Mouse (Mus musculus): ENCODE data around the gene Serpinb9c. TPM values are rescaled to one million over a fixed set of nuclear protein-coding genes. Genes with fewer than 3 reads are reported as not detected.
"Not testable (repeated sequence)": the region's sequence is repeated elsewhere in the genome, so short reads cannot be mapped to it uniquely, and the experiment has no call there.

Serpinb9c gene
- total RNA-seq (2014; rRNA removed) (not detected in 2 replicates), polyA plus RNA-seq (2015; fragmentation: Nextera tagmentation; extraction: Ambion mirVana) (not detected in 2 replicates)

DNA sequence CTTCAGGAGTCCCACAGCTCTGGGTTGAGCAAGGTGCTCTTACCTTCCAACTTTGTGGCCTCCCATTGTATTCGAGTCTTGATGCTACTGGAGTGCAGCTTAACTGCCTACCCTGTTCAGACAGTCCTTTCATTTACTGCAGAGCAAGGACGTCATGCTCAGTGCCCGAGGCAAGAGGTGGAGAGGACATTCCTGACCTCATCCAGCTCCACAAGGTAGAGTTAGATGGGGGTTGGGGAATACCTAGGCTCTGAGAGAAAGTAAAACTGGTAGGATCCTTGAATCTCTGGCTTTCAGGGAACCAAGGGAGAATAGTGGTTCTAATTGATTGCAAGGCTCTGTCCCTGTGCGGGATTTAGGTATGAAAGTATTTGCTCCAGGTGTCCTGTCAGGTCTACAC is at the start of gene Serpinb9c:
Gene Serpinb9c (minus strand): TSS at position 101 of the 400 bp plus-strand sequence.
- 78% methylated on average over 4 of the region's 4 CpGs for WGBS
- Histone ChIP-seq H3K4me2 (ENCODE audit: low read depth) (no peak within 1 kb of the TSS), H3K9me3 (ENCODE audit: low read length) (no peaks in the 10 kb centered on the region), H3K9ac (no peak within 1 kb of the TSS), H3K4me1 (ENCODE audit: insufficient read depth) (no peaks in the 10 kb centered on the region), H3K27ac (ENCODE audit: low read depth, low read length) (no peak within 1 kb of the TSS), H3K36me3 (ENCODE audit: insufficient read depth) (no peaks in the 10 kb centered on the region), H3K27me3 (ENCODE audit: insufficient read depth, low read length) (no peaks in the 10 kb centered on the region), H3K4me3 (ENCODE audit: low read depth, low read length) (no peak within 1 kb of the TSS)
- no peak for TF ChIP-seq CTCF (IDR thresholded peaks at IDR 0.05; ENCODE audit: low read depth)
- ATAC-seq (no peak), DNase-seq (no peak)

DNA sequence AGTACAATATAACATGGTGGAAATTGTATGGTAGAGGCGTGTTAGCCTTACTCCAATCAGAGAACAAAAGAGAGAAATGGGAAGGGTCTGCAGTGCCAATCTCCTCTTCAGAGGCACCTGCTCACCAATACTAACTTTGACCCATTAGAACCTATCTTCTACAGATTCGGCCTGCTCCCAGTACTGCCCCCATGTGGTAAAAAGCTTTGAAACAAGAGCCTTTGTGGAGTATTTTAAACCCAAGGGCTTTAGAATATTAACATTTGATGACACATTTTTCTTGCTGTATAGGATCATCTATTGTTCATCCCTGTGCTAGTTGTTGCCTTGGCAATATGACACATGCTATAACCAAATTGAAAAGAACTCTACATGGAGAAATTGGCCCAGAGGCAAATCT is 40.2 kb upstream of the Serpinb9c start:
- Histone ChIP-seq H3K36me3 (ENCODE audit: insufficient read depth) (no peaks in the 10 kb centered on the region), H3K27me3 (ENCODE audit: insufficient read depth, low read length) (no peaks in the 10 kb centered on the region), H3K4me1 (ENCODE audit: insufficient read depth) (no peaks in the 10 kb centered on the region), H3K9ac (no peak overlapping the region), H3K9me3 (ENCODE audit: low read length) (no peaks in the 10 kb centered on the region), H3K27ac (ENCODE audit: low read depth, low read length) (no peak overlapping the region), H3K4me3 (ENCODE audit: low read depth, low read length) (no peak overlapping the region), H3K4me2 (ENCODE audit: low read depth) (no peak overlapping the region)
- WGBS: 66% methylated on average over 2 of the region's 2 CpGs
- TF ChIP-seq CTCF (IDR thresholded peaks at IDR 0.05; ENCODE audit: low read depth): no peak
- ATAC-seq (no peak), DNase-seq (no peak)

DNA sequence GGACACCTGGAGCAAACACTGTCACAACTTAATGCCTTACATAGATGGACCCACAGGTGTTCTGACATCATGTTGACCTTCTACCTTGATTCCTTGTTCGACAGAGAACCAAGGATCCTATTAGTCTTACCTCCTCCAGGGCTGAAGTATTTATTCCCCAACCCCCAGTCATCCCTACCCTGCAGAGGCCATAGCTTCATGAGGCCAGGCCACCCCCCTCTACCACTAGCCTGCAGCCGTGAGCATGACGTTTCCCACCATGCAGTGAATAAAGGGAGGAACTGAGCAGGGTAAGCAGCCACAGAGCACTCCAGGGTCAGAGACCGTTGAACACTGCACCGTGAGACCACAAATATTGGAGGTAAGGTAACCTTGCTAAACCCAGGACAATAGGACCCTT is 33.1 kb upstream of the Serpinb9c start, which contains the start of gene Serpinb9d:
Gene Serpinb9d (plus strand): TSS at position 301 of the 400 bp plus-strand sequence.
- no peak within 1 kb of the TSS for H3K27ac ChIP-seq (ENCODE audit: low read depth, low read length)
- no peak for TF ChIP-seq CTCF (IDR thresholded peaks at IDR 0.05; ENCODE audit: low read depth)
- no peak within 1 kb of the TSS for H3K4me2 ChIP-seq (ENCODE audit: low read depth)
- 81% methylated on average over 5 of the region's 5 CpGs for WGBS
- no peak for ATAC-seq
- DNase-seq: no peak
- no peaks in the 10 kb centered on the region for H3K36me3 ChIP-seq (ENCODE audit: insufficient read depth)
- no peaks in the 10 kb centered on the region for H3K9me3 ChIP-seq (ENCODE audit: low read length)
- H3K4me3 ChIP-seq (ENCODE audit: low read depth, low read length): no peak within 1 kb of the TSS
- no peak within 1 kb of the TSS for H3K9ac ChIP-seq
- H3K27me3 ChIP-seq (ENCODE audit: insufficient read depth, low read length): no peaks in the 10 kb centered on the region
- no peaks in the 10 kb centered on the region for H3K4me1 ChIP-seq (ENCODE audit: insufficient read depth)

DNA sequence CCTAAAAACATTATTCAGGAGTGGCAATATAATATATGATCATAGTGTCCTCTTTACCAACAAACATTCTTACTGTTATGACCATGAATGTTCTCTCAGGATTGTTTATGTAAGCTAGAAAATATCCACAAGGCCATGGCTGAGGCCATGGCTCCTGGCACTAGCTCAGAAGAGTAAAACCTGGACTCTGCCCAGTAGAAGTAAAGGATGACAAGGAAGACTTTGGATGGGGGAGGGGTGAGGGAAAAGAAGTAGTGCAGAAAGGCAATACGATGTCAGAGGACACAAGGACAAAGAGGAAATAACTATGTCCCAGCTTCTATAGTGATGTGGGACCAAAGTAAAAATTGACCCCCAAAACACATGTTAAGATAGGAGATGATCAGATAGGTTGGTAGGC is 30.9 kb upstream of the Serpinb9c start:
- H3K27me3 ChIP-seq (ENCODE audit: insufficient read depth, low read length); H3K4me1 ChIP-seq (ENCODE audit: insufficient read depth); H3K9me3 ChIP-seq (ENCODE audit: low read length); ATAC-seq; H3K27ac ChIP-seq (ENCODE audit: low read depth, low read length); DNase-seq; H3K4me3 ChIP-seq (ENCODE audit: low read depth, low read length); H3K4me2 ChIP-seq (ENCODE audit: low read depth); H3K9ac ChIP-seq; H3K36me3 ChIP-seq (ENCODE audit: insufficient read depth): not testable (repeated sequence)
- 81% methylated on average over 1 of the region's 1 CpGs for WGBS

DNA sequence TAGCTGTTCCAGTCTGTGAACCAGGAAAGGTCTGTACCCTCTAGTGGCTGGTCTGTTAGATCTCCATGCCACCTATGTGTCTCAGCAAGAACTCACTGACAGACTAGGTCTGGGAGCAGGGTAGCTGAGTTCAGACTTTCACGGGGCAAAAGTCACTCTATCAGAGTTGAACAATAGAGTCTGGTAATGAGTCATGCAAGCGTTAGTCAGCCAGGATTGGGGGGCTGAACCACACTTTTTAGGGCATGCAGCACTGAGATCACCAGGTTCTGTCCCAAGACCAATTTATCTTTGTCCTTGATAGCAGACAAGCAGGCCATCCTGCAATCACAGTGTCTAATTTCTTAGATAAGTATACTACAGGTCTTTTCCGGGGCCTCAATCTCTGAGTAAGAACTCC is 18.1 kb downstream of the Serpinb9c start:
- no peaks in the 10 kb centered on the region for H3K36me3 ChIP-seq (ENCODE audit: insufficient read depth)
- 79% methylated on average over 3 of the region's 3 CpGs for WGBS
- TF ChIP-seq CTCF (IDR thresholded peaks at IDR 0.05; ENCODE audit: low read depth): no peak
- DNase-seq (no peak), ATAC-seq (no peak)
- no peaks in the 10 kb centered on the region for H3K27me3 ChIP-seq (ENCODE audit: insufficient read depth, low read length)
- H3K9me3 ChIP-seq (ENCODE audit: low read length): no peaks in the 10 kb centered on the region
- no peak overlapping the region for H3K9ac ChIP-seq
- no peak overlapping the region for H3K4me2 ChIP-seq (ENCODE audit: low read depth)
- H3K4me1 ChIP-seq (ENCODE audit: insufficient read depth): no peaks in the 10 kb centered on the region
- no peak overlapping the region for H3K27ac ChIP-seq (ENCODE audit: low read depth, low read length)
- no peak overlapping the region for H3K4me3 ChIP-seq (ENCODE audit: low read depth, low read length)

DNA sequence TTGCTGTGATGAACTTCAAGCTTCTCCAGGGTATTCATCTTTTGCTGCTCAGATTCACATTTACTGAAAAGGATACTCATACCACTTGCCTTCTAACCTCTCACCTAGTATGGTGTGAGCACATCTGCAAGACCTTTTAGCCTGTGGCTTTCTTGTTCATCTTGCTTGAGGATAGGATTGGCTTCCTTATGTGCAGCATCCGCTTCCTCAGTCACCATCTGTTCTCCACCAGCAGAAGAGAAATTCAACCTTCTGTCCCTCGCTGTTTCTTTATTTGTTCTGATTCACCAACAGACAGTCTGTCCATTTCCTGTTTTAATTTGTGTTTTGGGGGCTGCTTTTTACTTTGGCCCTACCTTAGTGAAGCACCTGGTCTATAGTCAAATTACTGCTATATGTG is 21.8 kb downstream of the Serpinb9c start:
- Histone ChIP-seq H3K4me1 (ENCODE audit: insufficient read depth) (no peaks in the 10 kb centered on the region), H3K4me3 (ENCODE audit: low read depth, low read length) (no peak overlapping the region), H3K9ac (no peak overlapping the region), H3K9me3 (ENCODE audit: low read length) (no peaks in the 10 kb centered on the region), H3K36me3 (ENCODE audit: insufficient read depth) (no peaks in the 10 kb centered on the region), H3K27me3 (ENCODE audit: insufficient read depth, low read length) (no peaks in the 10 kb centered on the region), H3K27ac (ENCODE audit: low read depth, low read length) (no peak overlapping the region), H3K4me2 (ENCODE audit: low read depth) (no peak overlapping the region)
- no peak for TF ChIP-seq CTCF (IDR thresholded peaks at IDR 0.05; ENCODE audit: low read depth)
- ATAC-seq (no peak), DNase-seq (no peak)
- WGBS: 94% methylated on average over 2 of the region's 2 CpGs

DNA sequence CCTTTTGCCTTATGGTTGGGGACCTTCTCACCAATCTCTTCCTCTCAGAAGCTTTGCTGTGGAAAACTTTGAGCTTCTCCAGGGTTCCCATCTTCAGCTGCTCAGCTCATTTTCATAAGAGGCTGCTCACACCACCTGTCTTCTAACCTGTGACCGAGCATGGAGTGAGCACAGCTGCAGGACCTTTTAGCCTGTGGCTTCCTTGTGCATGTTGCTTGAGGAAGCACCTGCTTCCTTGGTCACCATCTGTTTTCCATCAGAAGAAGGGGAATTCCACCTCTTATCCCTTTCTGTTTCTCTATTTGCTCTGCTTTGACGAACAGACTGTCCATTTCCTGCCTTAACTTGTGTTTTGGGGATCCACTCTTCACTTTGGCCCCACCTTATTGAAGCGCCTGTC is 46.5 kb downstream of the Serpinb9c start:
- Histone ChIP-seq H3K36me3 (ENCODE audit: insufficient read depth) (no peaks in the 10 kb centered on the region), H3K27me3 (ENCODE audit: insufficient read depth, low read length) (no peaks in the 10 kb centered on the region), H3K9me3 (ENCODE audit: low read length) (no peaks in the 10 kb centered on the region), H3K9ac (no peak overlapping the region), H3K4me2 (ENCODE audit: low read depth) (no peak overlapping the region), H3K27ac (ENCODE audit: low read depth, low read length) (no peak overlapping the region), H3K4me1 (ENCODE audit: insufficient read depth) (no peaks in the 10 kb centered on the region), H3K4me3 (ENCODE audit: low read depth, low read length) (no peak overlapping the region)
- ATAC-seq: no peak
- DNase-seq: no peak
- WGBS: 66% methylated on average over 3 of the region's 3 CpGs
- no peak for TF ChIP-seq CTCF (IDR thresholded peaks at IDR 0.05; ENCODE audit: low read depth)

DNA sequence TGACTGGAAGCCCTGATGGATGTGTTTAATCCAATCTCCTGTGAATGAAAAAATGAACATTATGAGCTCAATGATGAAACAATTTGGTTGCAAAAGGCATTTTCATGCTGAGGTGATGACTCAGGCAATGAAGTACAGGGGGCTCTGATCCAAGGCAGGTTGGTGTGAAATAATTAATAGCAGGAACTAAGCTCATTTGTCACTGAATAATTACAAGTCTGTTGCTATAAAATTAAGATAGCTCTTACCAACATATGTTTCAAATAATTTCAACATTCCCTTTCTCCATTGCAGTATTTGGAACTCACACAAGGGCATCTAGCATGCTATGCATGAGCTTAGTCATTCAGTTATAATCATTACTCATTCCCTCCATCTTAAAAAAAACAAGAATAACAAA is 53.9 kb downstream of the Serpinb9c start:
- Histone ChIP-seq H3K9ac (no peak overlapping the region), H3K9me3 (ENCODE audit: low read length) (no peaks in the 10 kb centered on the region), H3K4me1 (ENCODE audit: insufficient read depth) (no peaks in the 10 kb centered on the region), H3K27me3 (ENCODE audit: insufficient read depth, low read length) (no peaks in the 10 kb centered on the region), H3K36me3 (ENCODE audit: insufficient read depth) (no peaks in the 10 kb centered on the region), H3K4me3 (ENCODE audit: low read depth, low read length) (no peak overlapping the region), H3K27ac (ENCODE audit: low read depth, low read length) (no peak overlapping the region), H3K4me2 (ENCODE audit: low read depth) (no peak overlapping the region)
- ATAC-seq (no peak), DNase-seq (no peak)
- TF ChIP-seq CTCF (IDR thresholded peaks at IDR 0.05; ENCODE audit: low read depth): no peak

Other genes with a start within 250 kb of the Serpinb9c start
- gene Serpinb6b, start 194.5 kb downstream of the Serpinb9c start, total RNA-seq (2014; rRNA removed): 4.2 and 5.5 TPM in 2 replicates
- gene Serpinb6b, start 194.5 kb downstream of the Serpinb9c start, polyA plus RNA-seq (2015; fragmentation: Nextera tagmentation; extraction: Ambion mirVana): 2.6 and 2.8 TPM in 2 replicates
- 2.0 and 3.1 TPM in 2 replicates for gene Serpinb9, start 156.5 kb downstream of the Serpinb9c start, total RNA-seq (2014; rRNA removed)
- gene Serpinb9, start 156.5 kb downstream of the Serpinb9c start, polyA plus RNA-seq (2015; fragmentation: Nextera tagmentation; extraction: Ambion mirVana): 2.2 and 2.3 TPM in 2 replicates
- gene Serpinb9b, start 132.3 kb downstream of the Serpinb9c start, total RNA-seq (2014; rRNA removed): 0.24 TPM in 1 of 2 replicates, not detected in the other
- gene Serpinb9b, start 132.3 kb downstream of the Serpinb9c start, polyA plus RNA-seq (2015; fragmentation: Nextera tagmentation; extraction: Ambion mirVana): 0.11 and 0.18 TPM in 2 replicates
- gene Serpinb1b, start 81.2 kb downstream of the Serpinb9c start, total RNA-seq (2014; rRNA removed): 0.95 and 1.1 TPM in 2 replicates
- gene Serpinb1b, start 81.2 kb downstream of the Serpinb9c start, polyA plus RNA-seq (2015; fragmentation: Nextera tagmentation; extraction: Ambion mirVana): 3.5 and 4.1 TPM in 2 replicates
- not detected in 2 replicates for gene Serpinb9d, start 33.2 kb upstream of the Serpinb9c start, total RNA-seq (2014; rRNA removed)
- not detected in 2 replicates for gene Serpinb9d, start 33.2 kb upstream of the Serpinb9c start, polyA plus RNA-seq (2015; fragmentation: Nextera tagmentation; extraction: Ambion mirVana)
- not detected in 2 replicates for gene Serpinb9e, start 89.9 kb upstream of the Serpinb9c start, total RNA-seq (2014; rRNA removed)
- not detected in 2 replicates for gene Serpinb9e, start 89.9 kb upstream of the Serpinb9c start, polyA plus RNA-seq (2015; fragmentation: Nextera tagmentation; extraction: Ambion mirVana)
- gene Serpinb9f, start 164.3 kb upstream of the Serpinb9c start, total RNA-seq (2014; rRNA removed): not detected in 2 replicates
- gene Serpinb9f, start 164.3 kb upstream of the Serpinb9c start, polyA plus RNA-seq (2015; fragmentation: Nextera tagmentation; extraction: Ambion mirVana): not detected in 2 replicates
- not detected in 2 replicates for gene Gm11397, start 236.0 kb upstream of the Serpinb9c start, total RNA-seq (2014; rRNA removed)
- gene Gm11397, start 236.0 kb upstream of the Serpinb9c start, polyA plus RNA-seq (2015; fragmentation: Nextera tagmentation; extraction: Ambion mirVana): not detected in 2 replicates